Mouse (Mus musculus) liver, postnatal 0 days (tissue): ENCODE results near the gene Gna13.

Experiments
- CTCF ChIP-seq: sonication (generic); IDR thresholded peaks from 2 replicates; pipeline ENCODE4 v1.5.1; 2016; ENCODE audit warnings: antibody characterized with exemption, low read depth
- EP300 ChIP-seq: IDR thresholded peaks from 2 replicates; pipeline ENCODE4 v1.6.1; 2016; ENCODE audit warnings: antibody characterized with exemption, low read depth, mild to moderate bottlenecking

DNA sequence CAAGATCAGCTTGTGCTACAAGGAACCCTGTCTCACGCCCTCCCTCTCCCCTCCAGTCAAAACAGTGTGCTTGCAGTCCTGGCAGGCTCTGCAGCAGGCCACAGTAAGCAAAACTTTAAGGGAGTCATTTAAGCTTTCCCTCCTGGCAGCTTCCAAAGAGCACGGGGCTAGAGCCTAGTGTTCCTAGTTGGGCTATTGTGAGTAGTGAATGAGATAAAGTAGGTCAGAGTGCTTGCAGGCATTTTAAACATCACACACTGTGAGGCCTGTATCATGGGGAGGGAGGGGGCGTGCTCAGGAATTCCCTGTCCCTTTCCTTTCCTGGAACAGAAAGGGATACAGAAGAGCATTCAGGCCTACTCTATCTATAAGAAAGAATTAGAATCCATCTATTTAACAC, 4.1 kb upstream of the Gna13 start:
- TF ChIP-seq CTCF: no peak
- no peak for TF ChIP-seq EP300
